Mouse (Mus musculus): Measurements from ENCODE around the gene Lrrc4b.

- TF ChIP-seq HCFC1 (IDR thresholded peaks at IDR 0.05; ENCODE audit: borderline replicate concordance, insufficient read depth, low read length) (no peak), CHD2 (IDR thresholded peaks at IDR 0.05; ENCODE audit: low read depth, low read length) (no peak), ZC3H11A (IDR thresholded peaks at IDR 0.05; ENCODE audit: borderline replicate concordance, low read depth, low read length) (peak; percentile 74), MAFK (IDR thresholded peaks at IDR 0.05; ENCODE audit: insufficient read depth, low read depth, low read length) (0 out of 2 replicates have a peak, but pooled peaks have one; percentile 7), ZNF384 (IDR thresholded peaks at IDR 0.05; ENCODE audit: low read depth, low read length) (no peak)
These were observed 56.2 kb downstream of the Lrrc4b start for GRCm38 (mm10) chr7:44484841-44485571.
